Comparison of ENCODE assay signal across 7 mouse cellular contexts in the genomic region with DNA sequence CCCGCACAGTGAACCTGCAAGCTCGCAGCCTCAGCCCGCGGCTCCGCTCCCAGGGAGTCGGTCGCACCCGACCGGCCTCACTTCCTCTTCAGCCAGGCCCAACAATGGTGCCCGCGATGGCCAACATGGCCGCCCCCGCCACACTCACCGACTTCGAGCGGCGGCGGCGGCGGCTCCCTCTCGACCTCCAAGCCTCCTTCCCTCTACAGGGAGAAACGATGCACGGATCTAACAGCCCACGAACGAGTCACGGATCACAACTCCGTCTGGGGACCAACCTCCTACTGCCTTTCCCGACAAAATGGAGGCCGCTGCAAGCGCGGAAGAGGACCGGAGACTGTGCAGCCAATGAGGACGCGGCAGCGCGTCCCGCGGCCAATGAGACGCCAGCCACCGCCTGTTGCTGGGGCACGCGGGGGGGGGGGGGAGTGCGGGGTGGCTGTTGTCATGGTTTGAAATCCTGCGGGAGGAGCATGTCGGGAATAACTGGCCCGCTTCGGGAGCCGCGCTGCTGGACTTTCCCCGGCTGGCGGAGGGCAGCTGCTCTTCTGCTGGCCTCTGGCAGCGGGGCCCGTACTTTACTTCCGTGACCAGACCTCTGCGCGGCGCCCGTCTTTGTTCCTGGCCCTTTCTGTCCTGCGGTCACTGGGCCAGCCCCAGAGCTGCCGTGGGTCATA. TPM values are rescaled to one million over a fixed set of nuclear protein-coding genes. Genes with fewer than 3 reads are reported as not detected.
DNase-seq lines count a peak whose midpoint lies in the region; ATAC-seq and TF ChIP-seq lines count a peak whose summit lies in the region.

TSS of gene Pnrc2 (minus strand) at position 325 of the 677 bp plus-strand sequence.

- peak; percentile 88 for DNase-seq in adrenal gland, adult 8-10 months
- peak; percentile 90 for DNase-seq in embryo, embryonic 11.5 days (ENCODE audit: low read depth, low spot score)
- DNase-seq in gastrocnemius, postnatal 4 days (ENCODE audit: low spot score in 2 of 2) = peak; percentile 74 to 91
- peak; percentile 92 for DNase-seq in left cerebral cortex, postnatal 4 days

- no peaks in the 10 kb centered on the region for H3K9me3 ChIP-seq in intestine, postnatal 0 days (ENCODE audit: control insufficient read depth)
- no peaks in the 10 kb centered on the region for H3K9me3 ChIP-seq in midbrain, embryonic 12.5 days

- peaks cover 14% of the 10 kb centered on the region for H3K4me1 ChIP-seq in intestine, postnatal 0 days (replicated peaks; ENCODE audit: control insufficient read depth, insufficient read depth, low read length)
- H3K4me1 ChIP-seq in midbrain, embryonic 12.5 days = peaks cover 50% of the 10 kb centered on the region
- peaks cover 19% of the 10 kb centered on the region for H3K4me1 ChIP-seq in small intestine, adult 2 months (ENCODE audit: control insufficient read depth, insufficient read depth, insufficient read length, low read length)

- intact Hi-C loops in left cerebral cortex, postnatal 4 days (cut with DNase I) = loop anchor here (5.0 kb wide), 1 partner anchor 71 kb away; no protein-coding TSS in a partner anchor

- H3K27ac ChIP-seq in intestine, postnatal 0 days (ENCODE audit: low read depth, low read length) = peak within 1 kb of the TSS; percentile 99
- H3K27ac ChIP-seq in midbrain, embryonic 12.5 days (replicated peaks) = peak within 1 kb of the TSS; percentile 99
- H3K27ac ChIP-seq in small intestine, adult 2 months (ENCODE audit: insufficient read depth, low read depth, low read length) = peak within 1 kb of the TSS; percentile 99

- no peaks in the 10 kb centered on the region for H3K27me3 ChIP-seq in intestine, postnatal 0 days (replicated peaks; ENCODE audit: control insufficient read depth, insufficient read depth, low read length)
- H3K27me3 ChIP-seq in midbrain, embryonic 12.5 days = no peaks in the 10 kb centered on the region
- H3K27me3 ChIP-seq in small intestine, adult 2 months (ENCODE audit: control insufficient read depth, insufficient read depth, low read length) = no peaks in the 10 kb centered on the region

- peak within 1 kb of the TSS; percentile 77 for H3K4me2 ChIP-seq in intestine, postnatal 0 days (replicated peaks; ENCODE audit: low read depth)
- H3K4me2 ChIP-seq in midbrain, embryonic 12.5 days (replicated peaks) = peak within 1 kb of the TSS; percentile 86

- peak; percentile 97 for ATAC-seq in intestine, postnatal 0 days
- peak; percentile 95 for ATAC-seq in midbrain, embryonic 12.5 days (ENCODE audit: low FRiP score, low read depth)

- TF ChIP-seq CTCF in intestine, postnatal 0 days (IDR thresholded peaks at IDR 0.05; ENCODE audit: low read depth) = peak; percentile 18; the same call in 1 of the 2 replicates
- TF ChIP-seq CTCF in small intestine, adult 2 months (IDR thresholded peaks at IDR 0.05; ENCODE audit: extremely low read depth, insufficient read length, insufficient replicate concordance, low read depth, low read length) = 0 out of 2 replicates have a peak, but pooled peaks have one; percentile 6

- peak; percentile 69 for TF ChIP-seq POLR2A in small intestine, adult 2 months (IDR thresholded peaks at IDR 0.05; ENCODE audit: low read depth, low read length)

- H3K36me3 ChIP-seq in intestine, postnatal 0 days (ENCODE audit: control insufficient read depth, insufficient read depth) = peaks cover 13% of the 10 kb centered on the region
- H3K36me3 ChIP-seq in midbrain, embryonic 12.5 days = peaks cover 16% of the 10 kb centered on the region; the same call in 1 of the 2 replicates
- H3K36me3 ChIP-seq in small intestine, adult 2 months (ENCODE audit: control insufficient read depth, insufficient read depth, low read length) = peaks cover 20% of the 10 kb centered on the region

- H3K9ac ChIP-seq in intestine, postnatal 0 days (ENCODE audit: low read depth, low read length) = peak within 1 kb of the TSS; percentile 93
- H3K9ac ChIP-seq in midbrain, embryonic 12.5 days (replicated peaks) = peak within 1 kb of the TSS; percentile 94

- WGBS in intestine, postnatal 0 days = under 1% methylated on average over 54 of the region's 60 CpGs
- 0% methylated on average over 57 of the region's 60 CpGs for WGBS in midbrain, embryonic 12.5 days
- WGBS in small intestine, adult 2 months = under 1% methylated on average over 60 of the region's 60 CpGs

- peak within 1 kb of the TSS; percentile 74 for H3K4me3 ChIP-seq in intestine, postnatal 0 days (ENCODE audit: low read depth, low read length)
- H3K4me3 ChIP-seq in midbrain, embryonic 12.5 days = peak within 1 kb of the TSS; percentile 82
- H3K4me3 ChIP-seq in small intestine, adult 2 months (ENCODE audit: low read depth, low read length) = peak within 1 kb of the TSS; percentile 87

RNA-seq across cellular contexts. Expression of gene Pnrc2, which starts in this region (rescaled TPM):
- 100 to 1,000 TPM; 106 to 163 (median 148) TPM for total RNA-seq in adrenal gland, adult 8-10 months (2022)
- 10 to 100 TPM; 76.6 to 91.3 TPM for total RNA-seq in gastrocnemius, postnatal 4 days (2021)
- polyA plus RNA-seq in intestine, postnatal 0 days (2015; fragmentation: Nextera tagmentation; extraction: Ambion mirVana) = 103 and 114 TPM in 2 replicates
- 10 to 100 TPM; 41.1 to 45.2 TPM for total RNA-seq in left cerebral cortex, postnatal 4 days (2021)
- 189 and 199 TPM in 2 replicates for polyA plus RNA-seq in midbrain, embryonic 12.5 days (2016; fragmentation: Nextera tagmentation; extraction: Ambion mirVana)
- 2.4 and 8.5 TPM in 2 replicates for polyA plus RNA-seq in small intestine, adult 2 months (2012; rRNA removed)

Comparison
In these comparisons a context has a peak if more than half of its experiments do, and no peak if none do; other contexts are left out.
1. Peak in every context shown above with its lines: DNase-seq, ATAC-seq, H3K4me3 ChIP-seq and H3K27ac ChIP-seq.
2. RNA of gene Pnrc2 (polyA plus RNA-seq): 189 to 199 TPM in midbrain, embryonic 12.5 days and 103 to 114 TPM in intestine, postnatal 0 days; 2.4 to 8.5 TPM in small intestine, adult 2 months; every median in the first group is over 10 times any median in the second.